Mouse (Mus musculus) heart, embryonic 11.5 days (tissue): ENCODE results near the gene Gm13090. TPM values are rescaled to one million over a fixed set of nuclear protein-coding genes. Genes with fewer than 3 reads are reported as not detected.

Experiments
- ATAC-seq: fragments of 200-750 bp; cut with Nextera tagmentation; replicated peaks from 2 replicates; pipeline ENCODE4 v1.8.0; 2017; ENCODE audit warnings: moderate library complexity; ENCODE audit not compliant: insufficient number of reproducible peaks, low FRiP score, low TSS enrichment
- H3K27ac ChIP-seq: fragments of 300-500 bp; sonication (generic); 2 replicates; pipeline ENCODE4 v1.5.1; 2014; ENCODE audit warnings: mild to moderate bottlenecking, low read depth, low read length
- H3K27me3 ChIP-seq: fragments of 300-500 bp; sonication (generic); 2 replicates; pipeline ENCODE4 v1.6.1; 2014; ENCODE audit warnings: mild to moderate bottlenecking, low read length, mixed read lengths; ENCODE audit not compliant: control insufficient read depth, insufficient read depth
- H3K36me3 ChIP-seq: fragments of 300-500 bp; sonication (generic); 2 replicates; pipeline ENCODE4 v1.6.1; 2014; ENCODE audit warnings: mild to moderate bottlenecking, low read length, moderate library complexity, mixed read lengths; ENCODE audit not compliant: control insufficient read depth, insufficient read depth
- H3K4me1 ChIP-seq: fragments of 300-500 bp; sonication (generic); 2 replicates; pipeline ENCODE4 v1.6.1; 2014; ENCODE audit warnings: low read length; ENCODE audit not compliant: control insufficient read depth, insufficient read depth
- H3K4me2 ChIP-seq: fragments of 300-500 bp; sonication (generic); 2 replicates; pipeline ENCODE4 v1.6.1; 2014; ENCODE audit warnings: mild to moderate bottlenecking, moderate library complexity
- H3K4me3 ChIP-seq: fragments of 300-500 bp; sonication (generic); 2 replicates; pipeline ENCODE4 v1.5.1; 2014; ENCODE audit warnings: low read depth, low read length
- H3K9ac ChIP-seq: fragments of 300-500 bp; sonication (generic); 2 replicates; pipeline ENCODE4 v1.6.1; 2014; ENCODE audit warnings: mild to moderate bottlenecking, low read depth, low read length, moderate library complexity
- H3K9me3 ChIP-seq: fragments of 300-500 bp; sonication (generic); replicated peaks from 2 replicates; pipeline ENCODE4 v1.6.1; 2016; ENCODE audit warnings: low read length; ENCODE audit not compliant: control insufficient read depth
- WGBS: fragments of 180-500 bp; shearing (Covaris S2); extraction: QIAGEN DNeasy Blood & Tissue Kit; methylation state at CpG from one replicate; pipeline ENCODE4 v1.1.7; 2014; ENCODE audit not compliant: insufficient replicate concordance; 5-methylcytosine and 5-hydroxymethylcytosine counted together
- polyA plus RNA-seq: library from polyadenylated mRNA; unstranded; fragments of >200 nt; fragmentation: Nextera tagmentation; extraction: Ambion mirVana; gene quantifications from 2 replicates; pipeline ENCODE4 v1.2.1, GENCODE M21; 2014

Gm13090 gene
- polyA plus RNA-seq: 0.21 TPM in 1 of 2 replicates, not detected in the other

DNA sequence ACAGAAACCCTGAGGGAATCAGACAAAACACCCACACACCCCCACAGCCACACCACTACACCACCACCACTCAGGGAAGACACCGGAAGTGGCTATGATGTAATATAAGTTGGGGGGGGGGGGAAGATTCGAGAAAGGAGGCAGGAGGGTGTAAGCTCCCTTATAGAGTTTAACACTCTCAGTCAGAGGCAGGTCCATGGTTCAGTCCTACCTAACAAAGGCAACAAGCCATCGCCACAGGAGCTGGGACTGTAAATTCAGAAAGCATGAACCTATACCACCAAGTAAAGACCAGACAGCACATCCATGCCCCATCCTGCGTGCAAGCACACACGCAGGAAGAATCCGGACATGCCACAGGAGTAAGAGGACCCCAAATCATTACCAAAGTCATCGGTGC is at the start of gene Gm13090:
Gene Gm13090, plus strand, starts transcription at position 301 of the 400 bp plus-strand sequence.
- no peak for ATAC-seq
- Histone ChIP-seq H3K4me1 (peaks cover 27% of the 10 kb centered on the region), H3K4me2 (no peak within 1 kb of the TSS), H3K4me3 (no peak within 1 kb of the TSS), H3K9me3 (no peaks in the 10 kb centered on the region), H3K36me3 (peaks cover 10% of the 10 kb centered on the region; the same call in 1 of the 2 replicates), H3K9ac (no peak within 1 kb of the TSS), H3K27ac (peak within 1 kb of the TSS; percentile 2), H3K27me3 (no peaks in the 10 kb centered on the region)
- WGBS: 78% methylated on average over 7 of the region's 7 CpGs

DNA sequence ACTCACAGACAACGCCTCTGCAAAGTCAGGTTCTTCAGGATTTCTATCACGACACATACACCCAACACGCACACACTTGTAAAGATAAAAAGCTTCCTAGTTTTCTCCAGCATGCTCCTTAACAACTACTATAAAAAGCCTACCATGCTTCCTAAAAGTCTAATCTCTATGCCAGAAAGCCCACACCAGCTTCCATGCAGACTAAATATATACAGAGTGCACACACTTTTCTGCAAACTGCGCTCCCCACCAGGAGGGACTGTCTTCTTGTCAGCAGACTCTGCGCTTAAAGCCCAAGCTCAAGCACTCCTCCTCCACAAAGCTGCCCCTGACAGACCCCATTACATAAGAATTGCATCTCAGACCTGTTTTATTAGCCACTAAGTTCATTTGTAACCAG is 47.9 kb upstream of the Gm13090 start:
- 66% methylated on average over 5 of the region's 5 CpGs for WGBS
- Histone ChIP-seq H3K9me3 (no peaks in the 10 kb centered on the region), H3K4me3 (no peak overlapping the region), H3K27ac (no peak overlapping the region), H3K27me3 (no peaks in the 10 kb centered on the region), H3K36me3 (no peaks in the 10 kb centered on the region), H3K4me1 (peaks cover 11% of the 10 kb centered on the region; the same call in 1 of the 2 replicates), H3K4me2 (no peak overlapping the region), H3K9ac (no peak overlapping the region)
- ATAC-seq: no peak

DNA sequence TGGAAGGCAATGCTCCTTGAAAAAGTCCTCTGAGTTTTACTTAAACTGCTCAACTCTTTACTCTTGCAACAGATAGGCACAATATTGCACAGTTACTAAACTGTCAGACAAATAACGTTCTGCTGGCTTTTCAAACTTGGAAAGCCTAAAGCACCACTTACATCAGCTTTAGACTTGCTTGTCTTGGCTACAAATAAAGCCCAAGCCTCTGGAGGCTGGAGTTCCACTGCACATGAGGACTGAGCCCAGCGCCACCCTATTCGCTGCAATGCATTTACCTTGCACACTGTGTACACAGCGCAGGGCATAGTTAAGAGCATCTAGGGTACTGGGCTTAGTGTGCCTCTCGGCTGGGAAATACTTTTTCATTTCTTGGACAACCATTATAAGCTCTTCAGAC is 46.1 kb upstream of the Gm13090 start:
- WGBS: 61% methylated on average over 5 of the region's 5 CpGs

DNA sequence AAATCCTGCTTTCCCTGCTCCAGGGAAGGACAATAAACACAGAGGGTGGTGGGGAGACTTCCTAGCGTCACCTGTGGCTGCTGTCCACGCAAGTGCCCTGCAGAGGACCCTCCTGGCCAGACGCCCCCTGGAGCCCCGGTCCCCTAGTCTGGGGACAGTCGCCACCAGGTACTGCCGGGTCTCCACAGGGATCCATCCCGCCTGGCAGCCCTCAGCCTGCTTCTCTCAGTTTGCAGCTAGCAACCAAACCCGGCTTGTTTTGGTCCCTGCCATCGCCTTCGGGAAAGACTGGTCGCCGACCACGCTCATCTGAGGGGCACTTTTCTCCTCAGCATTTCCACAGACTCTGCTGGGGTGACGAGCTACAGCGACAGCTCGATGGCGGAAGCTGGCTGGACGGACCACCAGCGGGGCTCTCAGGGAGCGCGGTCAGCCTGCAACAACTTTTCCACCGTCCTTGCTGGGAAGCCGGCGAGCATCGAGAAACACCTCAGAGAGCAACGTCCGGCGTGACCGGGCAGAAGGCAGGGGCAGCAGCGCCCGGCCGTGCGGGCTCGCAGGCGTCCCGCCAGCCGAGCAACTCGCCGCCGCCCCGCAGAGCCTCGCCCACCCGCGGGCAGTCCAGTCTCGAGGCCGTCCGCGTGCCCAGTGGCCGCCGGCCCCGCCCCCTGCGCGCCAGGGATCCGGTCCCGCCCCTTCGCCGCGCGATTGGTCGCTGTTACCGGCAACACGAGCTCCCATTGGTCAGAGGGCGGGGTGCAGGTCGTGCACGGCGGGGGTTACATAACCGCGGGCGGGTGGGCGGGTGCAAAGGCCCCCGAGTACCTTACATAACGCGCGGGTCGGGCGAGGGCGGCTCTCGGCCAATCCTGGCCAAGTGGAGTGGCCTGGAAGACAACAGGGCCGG is 45.1 kb upstream of the Gm13090 start, which contains the start of gene Per3:
Gene Per3, minus strand, starts transcription at position 629 of the 907 bp plus-strand sequence.
- Histone ChIP-seq H3K4me3 (peak within 1 kb of the TSS; percentile 67), H3K9me3 (no peaks in the 10 kb centered on the region), H3K4me1 (peaks cover 11% of the 10 kb centered on the region; the same call in 1 of the 2 replicates), H3K27me3 (no peaks in the 10 kb centered on the region), H3K36me3 (no peaks in the 10 kb centered on the region), H3K9ac (peak within 1 kb of the TSS; percentile 74), H3K27ac (peak within 1 kb of the TSS; percentile 64), H3K4me2 (peak within 1 kb of the TSS; percentile 99)
- WGBS: under 1% methylated on average over 63 of the region's 79 CpGs
- ATAC-seq: peak; percentile 97

More for the DNA sequence above, 46.1 kb upstream of the Gm13090 start:
- Histone ChIP-seq H3K36me3 (no peaks in the 10 kb centered on the region), H3K9ac (peak overlapping the region; percentile 74; the same call in 1 of the 2 replicates), H3K27ac (no peak overlapping the region), H3K4me2 (peak overlapping the region; percentile 99), H3K27me3 (no peaks in the 10 kb centered on the region), H3K4me3 (peak overlapping the region; percentile 67), H3K9me3 (no peaks in the 10 kb centered on the region), H3K4me1 (peaks cover 11% of the 10 kb centered on the region; the same call in 1 of the 2 replicates)
- ATAC-seq: no peak

DNA sequence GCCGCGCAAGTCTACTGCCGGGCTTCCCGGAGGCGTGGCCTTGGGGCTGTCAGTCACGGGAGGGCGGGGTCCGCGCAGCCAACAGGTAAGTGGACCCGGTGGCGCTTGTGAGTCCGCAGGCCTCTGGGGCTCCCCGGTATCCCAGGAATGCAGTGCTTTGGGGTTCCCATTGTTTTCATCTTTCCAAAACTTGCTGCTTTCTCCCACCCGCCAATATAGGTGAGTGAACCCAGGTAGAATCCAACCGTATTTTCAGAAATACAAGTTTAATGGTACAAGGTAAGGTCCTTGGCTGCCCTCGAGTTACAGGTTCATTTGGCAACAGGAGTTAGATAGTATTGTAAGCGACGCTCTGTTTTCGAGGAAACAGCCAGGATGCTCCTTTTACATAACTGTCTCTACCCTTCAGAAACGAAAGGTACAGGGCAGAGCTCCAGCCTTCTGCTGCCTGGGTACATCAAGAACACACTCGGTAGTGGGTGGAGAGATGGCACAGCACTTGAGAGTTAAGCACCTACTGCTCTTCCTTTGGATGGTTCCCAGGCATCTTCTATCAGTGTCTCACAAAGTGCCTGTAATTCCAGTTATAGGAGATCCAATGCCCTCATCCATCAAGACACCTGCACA is 44.3 kb upstream of the Gm13090 start:
- H3K4me3 ChIP-seq: peak overlapping the region; percentile 67
- peak overlapping the region; percentile 99 for H3K4me2 ChIP-seq
- H3K9ac ChIP-seq: no peak overlapping the region
- 5% methylated on average over 21 of the region's 21 CpGs for WGBS
- no peaks in the 10 kb centered on the region for H3K27me3 ChIP-seq
- ATAC-seq: no peak; the same call in 1 of the 2 replicates
- H3K36me3 ChIP-seq: no peaks in the 10 kb centered on the region
- peaks cover 11% of the 10 kb centered on the region; the same call in 1 of the 2 replicates for H3K4me1 ChIP-seq
- no peak overlapping the region for H3K27ac ChIP-seq
- no peaks in the 10 kb centered on the region for H3K9me3 ChIP-seq

DNA sequence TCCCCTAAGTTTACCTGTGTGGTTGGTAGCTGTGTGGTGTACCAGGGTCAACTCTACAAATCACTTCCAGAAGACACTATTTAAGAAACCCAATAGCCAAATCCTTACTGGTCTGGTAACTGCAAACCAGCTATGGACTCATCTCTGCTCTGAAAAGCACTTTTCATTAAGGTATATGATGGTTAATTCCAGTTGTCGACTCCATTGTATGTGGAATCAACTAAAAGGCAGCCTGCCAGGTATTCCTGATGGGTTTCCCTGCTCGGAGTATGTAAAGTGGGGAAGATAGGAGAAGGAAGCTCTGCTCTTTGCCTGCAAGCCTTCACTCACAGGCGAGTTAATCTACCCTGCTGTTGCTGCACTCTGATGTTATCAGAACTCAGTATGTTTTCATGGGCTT is 42.8 kb upstream of the Gm13090 start:
- peaks cover 11% of the 10 kb centered on the region; the same call in 1 of the 2 replicates for H3K4me1 ChIP-seq
- WGBS: 88% methylated on average over 3 of the region's 3 CpGs
- no peak overlapping the region for H3K27ac ChIP-seq
- H3K4me3 ChIP-seq: no peak overlapping the region
- ATAC-seq: no peak
- no peak overlapping the region for H3K4me2 ChIP-seq
- H3K27me3 ChIP-seq: no peaks in the 10 kb centered on the region
- H3K9me3 ChIP-seq: no peaks in the 10 kb centered on the region
- H3K36me3 ChIP-seq: 0 out of 2 replicates have a peak, but pooled peaks cover 4% of the 10 kb centered on the region
- no peak overlapping the region for H3K9ac ChIP-seq

DNA sequence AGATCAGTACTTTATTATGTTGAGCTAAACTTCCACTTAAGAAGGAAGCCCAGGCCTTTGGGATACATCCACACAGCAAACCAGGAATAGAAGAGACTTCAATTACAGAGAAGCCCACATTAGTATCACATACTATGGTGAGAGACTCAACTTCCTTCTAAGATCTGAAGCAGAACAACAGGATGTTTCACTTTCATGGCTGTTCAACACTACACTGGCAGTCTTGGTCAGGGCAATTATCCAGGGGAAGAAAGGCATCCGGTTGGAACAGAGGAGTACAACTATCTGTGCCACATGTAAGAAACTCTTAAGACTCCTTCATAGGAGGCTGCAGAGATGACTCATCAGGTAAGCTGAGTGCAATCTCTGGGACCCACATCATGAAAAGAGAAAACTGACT is 38.2 kb upstream of the Gm13090 start:
- H3K4me2 ChIP-seq: no peak overlapping the region
- no peaks in the 10 kb centered on the region for H3K27me3 ChIP-seq
- peaks cover 9% of the 10 kb centered on the region for H3K36me3 ChIP-seq
- H3K4me3 ChIP-seq: no peak overlapping the region
- WGBS: 77% methylated on average over 1 of the region's 1 CpGs
- no peak for ATAC-seq
- no peaks in the 10 kb centered on the region for H3K4me1 ChIP-seq
- H3K9me3 ChIP-seq: no peaks in the 10 kb centered on the region
- no peak overlapping the region for H3K27ac ChIP-seq
- H3K9ac ChIP-seq: no peak overlapping the region
